Mouse (Mus musculus) CH12.LX (cell line): ENCODE results near the gene Bbs12. TPM values are rescaled to one million over a fixed set of nuclear protein-coding genes. Genes with fewer than 3 reads are reported as not detected.

ENCODE experiments used
- DNase-seq: peaks from one replicate; pipeline ENCODE4 v3.0.0-alpha.2; 2013; ENCODE audit errors: extremely low read depth
- H3K27ac ChIP-seq: 2 replicates; pipeline ENCODE4 v1.5.1; 2012; ENCODE audit warnings: low read depth, mild to moderate bottlenecking, control low read depth, moderate library complexity; ENCODE audit not compliant: insufficient read depth
- H3K27me3 ChIP-seq: replicated peaks from 2 replicates; pipeline ENCODE3; 2012; ENCODE audit warnings: inconsistent platforms
- H3K36me3 ChIP-seq, 2 experiments: replicated peaks in 1 of 2; 2 replicates each; pipeline versions ENCODE3 to v1.6.1; 2012; ENCODE audit warnings: inconsistent platforms in 1 of 2, low read length in 1 of 2, mild to moderate bottlenecking in 1 of 2, mixed read lengths in 1 of 2, moderate library complexity in 1 of 2; ENCODE audit not compliant: control insufficient read depth in 1 of 2, insufficient read depth in 1 of 2
- H3K4me1 ChIP-seq, 2 experiments: 2 replicates each; pipeline ENCODE4 v1.6.1; 2012; ENCODE audit warnings: inconsistent platforms in 1 of 2, moderate library complexity in 1 of 2; ENCODE audit not compliant: insufficient read depth in 2 of 2, control insufficient read depth in 1 of 2
- H3K4me2 ChIP-seq: 2 replicates; pipeline ENCODE4 v1.6.1; 2012; ENCODE audit warnings: low read depth, mild to moderate bottlenecking, control low read depth; ENCODE audit not compliant: poor library complexity, insufficient read depth, severe bottlenecking
- H3K4me3 ChIP-seq, 3 experiments: fragments of 150-350 bp in 1 of 3; sonication (generic) in 1 of 3; replicated peaks in 1 of 3; 2 replicates each; pipeline versions ENCODE3 to v1.5.1; 2011 to 2012; ENCODE audit warnings: low read depth in 2 of 3, low read length in 2 of 3, mild to moderate bottlenecking in 2 of 3, moderate library complexity in 2 of 3, control low read depth in 1 of 3, improper control_type of control experiment in 1 of 3, inconsistent platforms in 1 of 3, mixed read lengths in 1 of 3; ENCODE audit not compliant: poor library complexity in 1 of 3
- H3K79me2 ChIP-seq: replicated peaks from 2 replicates; pipeline ENCODE4 v1.6.1; 2012; ENCODE audit warnings: mild to moderate bottlenecking, moderate library complexity; ENCODE audit not compliant: control insufficient read depth, poor library complexity, insufficient read depth, severe bottlenecking; ENCODE audit errors: extremely low read depth
- H3K9ac ChIP-seq: 2 replicates; pipeline ENCODE4 v1.6.1; 2012; ENCODE audit warnings: low read depth, mild to moderate bottlenecking, control low read depth, moderate library complexity; ENCODE audit not compliant: insufficient read depth
- H3K9me3 ChIP-seq: replicated peaks from 2 replicates; pipeline ENCODE3; 2012; ENCODE audit warnings: low read length, inconsistent platforms, mixed read lengths
- BHLHE40 ChIP-seq: IDR thresholded peaks from 2 replicates; pipeline ENCODE4 v1.6.1; 2011; ENCODE audit warnings: mild to moderate bottlenecking, low read depth, low read length, improper control_type of control experiment
- CHD1 ChIP-seq: IDR thresholded peaks from 2 replicates; pipeline ENCODE4 v1.6.1; 2012; ENCODE audit warnings: low read depth, low read length, improper control_type of control experiment, inconsistent platforms
- E2F4 ChIP-seq: IDR thresholded peaks from 2 replicates; pipeline ENCODE4 v1.6.1; 2011; ENCODE audit warnings: low read depth, low read length, improper control_type of control experiment; ENCODE audit not compliant: insufficient replicate concordance
- EP300 ChIP-seq: IDR thresholded peaks from 2 replicates; pipeline ENCODE4 v1.6.1; 2011; ENCODE audit warnings: low read length, improper control_type of control experiment
- ETS1 ChIP-seq: conservative IDR thresholded peaks from 2 replicates; pipeline ENCODE4 v1.6.1; 2012; ENCODE audit warnings: low read depth, mild to moderate bottlenecking, inconsistent platforms, low read length, improper control_type of control experiment, moderate library complexity
- GABPA ChIP-seq: IDR thresholded peaks from 2 replicates; pipeline ENCODE4 v1.6.1; 2012; ENCODE audit warnings: low read depth, low read length, improper control_type of control experiment, inconsistent platforms; ENCODE audit not compliant: insufficient replicate concordance
- IRF4 ChIP-seq: IDR thresholded peaks from 2 replicates; pipeline ENCODE4 v1.6.1; 2014; ENCODE audit warnings: low read depth, mild to moderate bottlenecking, inconsistent platforms, low read length, improper control_type of control experiment
- JUN ChIP-seq: IDR thresholded peaks from 2 replicates; pipeline ENCODE4 v1.6.1; 2011; ENCODE audit warnings: low read depth, mild to moderate bottlenecking, low read length, improper control_type of control experiment, moderate library complexity; ENCODE audit not compliant: insufficient read depth
- JUND ChIP-seq: conservative IDR thresholded peaks from 2 replicates; pipeline ENCODE4 v1.6.1; 2011; ENCODE audit warnings: low read depth, low read length, improper control_type of control experiment
- KAT2A ChIP-seq: IDR thresholded peaks from 2 replicates; pipeline ENCODE4 v1.6.1; 2012; ENCODE audit warnings: low read length, improper control_type of control experiment, inconsistent platforms; ENCODE audit not compliant: insufficient replicate concordance
- MAFK ChIP-seq: IDR thresholded peaks from 2 replicates; pipeline ENCODE4 v1.6.1; 2011; ENCODE audit warnings: low read length, improper control_type of control experiment; ENCODE audit not compliant: insufficient replicate concordance
- MAZ ChIP-seq: IDR thresholded peaks from 2 replicates; pipeline ENCODE4 v1.6.1; 2012; ENCODE audit warnings: low read depth, mild to moderate bottlenecking, inconsistent platforms, low read length, improper control_type of control experiment, moderate library complexity
- MXI1 ChIP-seq: IDR thresholded peaks from 2 replicates; pipeline ENCODE4 v1.6.1; 2011; ENCODE audit warnings: mild to moderate bottlenecking, low read depth, low read length, improper control_type of control experiment
- NELFE ChIP-seq: IDR thresholded peaks from 2 replicates; pipeline ENCODE4 v1.6.1; 2011; ENCODE audit warnings: low read depth, low read length, improper control_type of control experiment
- NRF1 ChIP-seq: IDR thresholded peaks from 2 replicates; pipeline ENCODE4 v1.6.1; 2014; ENCODE audit warnings: low read depth, mild to moderate bottlenecking, inconsistent platforms, low read length, improper control_type of control experiment, moderate library complexity
- POLR2A ChIP-seq: IDR thresholded peaks from 2 replicates; pipeline ENCODE4 v1.6.1; 2011; ENCODE audit warnings: low read depth, mild to moderate bottlenecking, improper control_type of control experiment, low read length
- POLR2AphosphoS2 ChIP-seq: IDR thresholded peaks from 2 replicates; pipeline ENCODE4 v1.6.1; 2011; ENCODE audit warnings: low read depth, low read length, improper control_type of control experiment
- RAD21 ChIP-seq: IDR thresholded peaks from 2 replicates; pipeline ENCODE4 v1.6.1; 2011; ENCODE audit warnings: low read depth, mild to moderate bottlenecking, low read length, improper control_type of control experiment, moderate library complexity
- SMC3 ChIP-seq: IDR thresholded peaks from 2 replicates; pipeline ENCODE4 v1.6.1; 2011; ENCODE audit warnings: low read depth, low read length, improper control_type of control experiment
- USF1 ChIP-seq: IDR thresholded peaks from 2 replicates; pipeline ENCODE4 v1.6.1; 2014; ENCODE audit warnings: low read depth, mild to moderate bottlenecking, inconsistent platforms, low read length, improper control_type of control experiment
- dilution Hi-C: fragments of 300-500 bp; cut with MboI; formaldehyde crosslinking; loops from 2 replicates; pipeline ENCODE4 v1.14.3; 2020; ENCODE audit warnings: low sequenced_read_pairs; ENCODE audit not compliant: extremely low pct_unique_long_range_greater_than_20kb, extremely low pct_ligation_motif_present
- in situ Hi-C: fragments of 300-500 bp; cut with MboI; formaldehyde crosslinking; loops from 3 replicates; pipeline ENCODE4 v1.14.3; 2019; ENCODE audit warnings: low sequenced_read_pairs, low pct_ligation_motif_present, low pct_unique_long_range_greater_than_20kb, mixed read lengths
- polyA plus RNA-seq: library from polyadenylated mRNA; unstranded; fragments of >175 nt; gene quantifications from 2 replicates; pipeline ENCODE4 v1.2.1, GENCODE M21; 2012; ENCODE audit warnings: low read depth; ENCODE audit not compliant: insufficient read length
- total RNA-seq, 2 experiments: library from RNA; depleted of rRNA; stranded (reverse); fragments of 300-350 nt in 1 of 2; fragments of >200 nt in 1 of 2; gene quantifications; 2 replicates each; pipeline ENCODE4 v1.2.3; 2012 to 2014

Gene Bbs12
- total and polyA plus RNA-seq, 3 experiments, result 3.2 to 8.3 (median 4.0) TPM

DNA sequence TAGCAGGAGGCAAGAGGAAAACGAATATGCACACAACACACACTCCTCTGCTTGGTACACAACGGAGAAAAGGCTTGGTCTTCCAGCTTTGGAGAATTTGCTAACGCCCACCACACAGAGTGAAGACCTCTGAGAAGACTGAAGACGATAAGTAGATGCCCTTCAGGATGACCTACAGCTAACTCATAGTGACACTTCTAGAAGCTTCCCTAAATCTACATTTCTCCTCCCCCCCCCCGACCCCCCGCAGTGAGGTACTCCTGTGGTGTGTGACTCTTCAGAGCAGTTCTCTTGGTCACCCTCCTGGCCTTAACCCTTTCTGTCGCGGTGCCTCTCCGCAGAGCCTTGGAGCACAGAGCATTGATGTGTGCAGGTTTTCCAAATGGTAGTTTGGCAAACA lies 35.3 kb downstream of the Bbs12 start:
- dilution Hi-C loops, result no loop called here
- Histone ChIP-seq H3K36me3 (no peaks in the 10 kb centered on the region), H3K79me2 (no peaks in the 10 kb centered on the region), H3K4me1 (peaks cover 0 to 4% of the 10 kb centered on the region in 2 experiments; a peak in 3 of 4 replicates), H3K4me2 (no peak overlapping the region), H3K9me3 (no peaks in the 10 kb centered on the region), H3K9ac (no peak overlapping the region), H3K4me3 (no peak overlapping the region), H3K27me3 (peaks cover 4% of the 10 kb centered on the region), H3K27ac (no peak overlapping the region)
- TF ChIP-seq POLR2A (no peak), GABPA (no peak), SMC3 (no peak), POLR2AphosphoS2 (no peak), JUN (no peak), RAD21 (no peak), NRF1 (no peak), NELFE (no peak), EP300 (no peak), KAT2A (no peak), JUND (no peak), IRF4 (no peak), MAFK (no peak), CHD1 (no peak), MAZ (no peak), MXI1 (no peak), USF1 (no peak)
- in situ Hi-C loops, result no loop called here
- DNase-seq, result no peak

GRCm38 (mm10) chr3:37348221-37349165 lies 36.1 kb downstream of the Bbs12 start, which contains the start of gene Fgf2:
TSS of gene Fgf2 (plus strand) at chr3:37348346.
- in situ Hi-C loops, result no loop called here
- no peaks in the 10 kb centered on the region for H3K36me3 ChIP-seq
- no peak within 1 kb of the TSS for H3K4me3 ChIP-seq
- no peaks in the 10 kb centered on the region for H3K79me2 ChIP-seq
- peaks cover 4% of the 10 kb centered on the region for H3K27me3 ChIP-seq
- H3K9ac ChIP-seq, result no peak within 1 kb of the TSS
- dilution Hi-C loops, result no loop called here
- H3K9me3 ChIP-seq, result no peaks in the 10 kb centered on the region
- DNase-seq, result no peak
- H3K4me2 ChIP-seq, result no peak within 1 kb of the TSS
- H3K27ac ChIP-seq, result no peak within 1 kb of the TSS
- H3K4me1 ChIP-seq, result peaks cover 0 to 4% of the 10 kb centered on the region in 2 experiments; a peak in 3 of 4 replicates
- TF ChIP-seq KAT2A (no peak), E2F4 (no peak), BHLHE40 (no peak), JUN (no peak), ETS1 (no peak), POLR2A (no peak)
